Mouse (Mus musculus): ENCODE measurements around the gene Ndufs3. TPM values are rescaled to one million over a fixed set of nuclear protein-coding genes. Genes with fewer than 3 reads are reported as not detected.

Ndufs3 gene
- polyA plus RNA-seq, 1 experiment: 59.7 TPM

DNA sequence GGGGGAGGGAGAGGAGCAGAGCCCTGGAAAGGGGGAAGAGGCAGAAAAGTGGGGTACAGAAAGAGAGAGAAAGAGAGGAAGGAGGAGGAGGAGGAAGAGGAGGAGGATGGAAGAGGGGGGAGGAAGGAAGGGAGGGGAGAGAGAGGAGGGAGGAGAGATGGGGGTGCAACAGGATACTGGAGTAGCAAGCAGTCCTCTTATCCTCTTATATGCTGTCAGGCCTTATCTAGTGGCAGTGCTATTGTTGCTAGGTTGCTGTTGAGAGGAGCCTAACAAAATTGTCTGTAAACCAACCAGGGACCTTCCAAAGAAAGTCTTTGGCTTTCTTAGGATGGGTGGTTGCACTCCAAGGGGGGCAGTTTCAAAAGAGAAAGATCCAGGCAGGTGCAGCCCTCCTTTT is 25.2 kb downstream of the Ndufs3 start:
- Histone ChIP-seq H3K36me3 (ENCODE audit: control insufficient read depth, insufficient read depth, low read length) (no peaks in the 10 kb centered on the region), H3K27ac (ENCODE audit: insufficient read depth, low read length) (no peak overlapping the region), H3K27me3 (ENCODE audit: control insufficient read depth, insufficient read depth, low read length) (0 out of 2 replicates have a peak, but pooled peaks cover under 1% of the 10 kb centered on the region), H3K4me3 (ENCODE audit: extremely low read depth, insufficient read depth, insufficient read length) (no peak overlapping the region), H3K4me1 (ENCODE audit: control insufficient read depth, insufficient read depth, insufficient read length) (no peaks in the 10 kb centered on the region)
- DNase-seq (ENCODE audit: low read depth in 1 of 2, low spot score in 2 of 2): no peak
- TF ChIP-seq CTCF (IDR thresholded peaks at IDR 0.05; ENCODE audit: extremely low read depth, insufficient read depth, insufficient read length, insufficient replicate concordance): no peak
- no peak for TF ChIP-seq POLR2A (IDR thresholded peaks at IDR 0.05; ENCODE audit: low read depth, low read length)

DNA sequence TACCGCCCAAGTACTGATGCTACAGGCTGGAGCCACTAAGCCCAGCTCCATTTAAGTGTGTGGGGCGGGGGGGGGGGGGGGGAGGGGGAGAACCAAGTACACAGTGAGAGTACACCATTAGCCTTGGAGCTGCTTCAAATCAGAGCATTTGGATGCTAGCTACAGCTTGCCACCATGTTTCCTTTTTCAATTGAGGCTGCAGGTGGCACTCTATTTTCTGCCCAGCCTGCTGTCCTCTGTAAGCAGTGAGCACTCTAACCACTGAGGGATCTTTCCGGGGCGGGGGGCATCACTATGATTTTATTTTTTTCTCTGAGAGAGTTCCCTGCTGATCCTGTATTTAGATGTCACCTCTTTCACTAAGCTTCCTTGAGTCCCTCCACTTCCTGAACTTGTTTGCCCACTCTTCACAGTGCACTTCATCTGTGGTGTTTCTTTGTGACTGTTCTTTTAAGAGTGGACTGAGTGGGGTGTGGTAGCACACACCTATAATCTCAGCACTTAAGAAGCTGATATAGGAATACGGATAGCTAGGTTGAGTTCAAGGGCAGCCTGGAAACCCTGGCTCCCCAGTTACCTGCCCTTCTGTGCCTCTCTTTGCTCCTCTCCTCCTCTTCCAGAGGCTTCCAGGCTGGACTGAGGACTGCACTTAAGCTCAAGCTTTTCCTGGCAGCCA is 26.9 kb downstream of the Ndufs3 start:
- no peak for TF ChIP-seq POLR2A (IDR thresholded peaks at IDR 0.05; ENCODE audit: low read depth, low read length)
- no peak for TF ChIP-seq CTCF (IDR thresholded peaks at IDR 0.05; ENCODE audit: extremely low read depth, insufficient read depth, insufficient read length, insufficient replicate concordance)
- H3K27me3 ChIP-seq (ENCODE audit: control insufficient read depth, insufficient read depth, low read length): no peaks in the 10 kb centered on the region
- 56% methylated on average over 5 of the region's 5 CpGs for WGBS
- H3K27ac ChIP-seq (ENCODE audit: insufficient read depth, low read length): no peak overlapping the region
- no peak for DNase-seq (ENCODE audit: low read depth in 1 of 2, low spot score in 2 of 2)
- no peaks in the 10 kb centered on the region for H3K36me3 ChIP-seq (ENCODE audit: control insufficient read depth, insufficient read depth, low read length)
- H3K4me1 ChIP-seq (ENCODE audit: control insufficient read depth, insufficient read depth, insufficient read length): no peaks in the 10 kb centered on the region
- no peak overlapping the region for H3K4me3 ChIP-seq (ENCODE audit: extremely low read depth, insufficient read depth, insufficient read length)

DNA sequence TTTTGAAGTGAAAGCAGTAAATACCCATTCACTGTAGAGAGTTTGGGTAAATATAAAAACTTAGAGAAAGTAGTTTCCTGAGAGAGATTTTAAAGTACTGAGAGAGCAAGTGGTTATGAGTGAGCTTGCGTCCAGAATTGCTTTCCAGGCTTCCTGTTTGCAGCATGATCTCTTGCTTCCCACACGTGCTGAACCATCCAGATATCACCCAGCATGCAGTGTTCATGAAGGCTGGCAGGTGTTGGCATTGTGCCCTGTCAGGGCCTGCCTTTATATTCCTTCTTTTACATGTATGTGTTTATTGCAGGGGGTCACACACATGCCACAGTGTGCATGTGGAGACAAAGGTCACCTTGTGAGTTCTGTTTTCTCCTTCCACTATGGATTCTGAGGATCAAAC is 29.4 kb downstream of the Ndufs3 start:
- no peaks in the 10 kb centered on the region for H3K36me3 ChIP-seq (ENCODE audit: control insufficient read depth, insufficient read depth, low read length)
- H3K4me1 ChIP-seq (ENCODE audit: control insufficient read depth, insufficient read depth, insufficient read length): no peaks in the 10 kb centered on the region
- no peak overlapping the region for H3K27ac ChIP-seq (ENCODE audit: insufficient read depth, low read length)
- DNase-seq (ENCODE audit: low read depth in 1 of 2, low spot score in 2 of 2): no peak
- H3K4me3 ChIP-seq (ENCODE audit: extremely low read depth, insufficient read depth, insufficient read length): no peak overlapping the region
- TF ChIP-seq CTCF (IDR thresholded peaks at IDR 0.05; ENCODE audit: extremely low read depth, insufficient read depth, insufficient read length, insufficient replicate concordance) (no peak), POLR2A (IDR thresholded peaks at IDR 0.05; ENCODE audit: low read depth, low read length) (no peak)
- no peaks in the 10 kb centered on the region for H3K27me3 ChIP-seq (ENCODE audit: control insufficient read depth, insufficient read depth, low read length)
- WGBS: 44% methylated on average over 2 of the region's 2 CpGs

DNA sequence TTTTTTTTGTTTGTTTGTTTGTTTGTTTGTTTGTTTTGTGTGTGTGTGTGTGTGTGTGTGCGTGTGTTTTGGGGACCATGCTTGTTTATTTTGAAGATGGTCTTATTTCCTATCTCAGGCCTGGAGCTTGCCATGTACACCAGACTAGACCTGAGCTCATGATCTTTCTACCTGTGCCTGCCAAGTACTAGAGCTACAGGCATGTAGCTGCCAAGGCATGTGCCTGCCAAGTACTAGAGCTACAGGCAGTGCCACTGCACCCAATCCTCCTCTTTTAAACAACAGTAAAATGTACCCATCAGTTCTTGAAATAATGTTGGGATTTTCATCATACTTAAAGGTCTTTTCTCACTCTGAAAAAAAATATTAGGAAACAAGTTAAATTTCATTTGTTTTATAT is 30.6 kb downstream of the Ndufs3 start:
- DNase-seq (ENCODE audit: low read depth in 1 of 2, low spot score in 2 of 2): no peak
- Histone ChIP-seq H3K27ac (ENCODE audit: insufficient read depth, low read length) (no peak overlapping the region), H3K4me1 (ENCODE audit: control insufficient read depth, insufficient read depth, insufficient read length) (no peaks in the 10 kb centered on the region), H3K4me3 (ENCODE audit: extremely low read depth, insufficient read depth, insufficient read length) (no peak overlapping the region), H3K36me3 (ENCODE audit: control insufficient read depth, insufficient read depth, low read length) (no peaks in the 10 kb centered on the region), H3K27me3 (ENCODE audit: control insufficient read depth, insufficient read depth, low read length) (no peaks in the 10 kb centered on the region)
- WGBS: 84% methylated on average over 1 of the region's 1 CpGs
- no peak for TF ChIP-seq POLR2A (IDR thresholded peaks at IDR 0.05; ENCODE audit: low read depth, low read length)
- TF ChIP-seq CTCF (IDR thresholded peaks at IDR 0.05; ENCODE audit: extremely low read depth, insufficient read depth, insufficient read length, insufficient replicate concordance): no peak

DNA sequence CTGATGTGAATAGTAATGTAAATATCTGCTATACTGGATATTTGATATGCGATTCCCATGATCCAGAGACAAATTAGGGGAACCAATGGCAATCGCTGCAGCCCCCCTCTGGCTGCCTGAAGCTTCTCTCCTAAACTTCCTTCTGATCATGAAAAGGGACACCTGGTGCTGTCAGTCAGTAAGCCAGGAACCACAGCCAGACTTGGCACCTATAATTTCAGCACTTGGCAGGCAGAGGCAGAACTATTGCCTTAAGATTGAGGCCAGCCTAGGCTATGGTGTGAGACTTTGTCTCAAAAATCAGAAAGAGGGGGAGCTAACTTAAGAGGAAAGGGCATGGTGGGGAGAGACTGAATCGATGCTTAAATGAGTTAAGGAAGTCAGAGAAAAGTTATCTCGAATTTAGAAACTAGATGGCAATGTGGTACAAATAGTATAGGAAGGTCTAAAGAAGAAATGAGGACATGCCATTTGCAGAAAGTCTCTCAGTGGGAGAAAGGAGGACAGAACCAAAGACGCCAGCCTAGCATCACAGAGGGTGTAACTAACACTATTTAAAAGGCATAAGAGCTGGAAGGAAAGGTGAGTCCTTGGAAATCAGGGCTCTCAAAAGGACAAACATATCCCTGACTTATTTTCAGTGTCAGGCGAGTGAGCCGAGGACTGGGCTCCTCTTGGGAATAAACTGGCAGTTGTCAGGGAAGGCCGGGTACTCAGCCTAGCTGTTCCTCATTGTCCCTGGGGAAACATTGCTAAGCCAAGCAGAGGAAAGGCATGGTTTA is 33.3 kb downstream of the Ndufs3 start:
- H3K4me3 ChIP-seq (ENCODE audit: extremely low read depth, insufficient read depth, insufficient read length): no peak overlapping the region
- DNase-seq (ENCODE audit: low read depth in 1 of 2, low spot score in 2 of 2): no peak
- 42% methylated on average over 8 of the region's 8 CpGs for WGBS
- no peak overlapping the region for H3K27ac ChIP-seq (ENCODE audit: insufficient read depth, low read length)
- no peak for TF ChIP-seq POLR2A (IDR thresholded peaks at IDR 0.05; ENCODE audit: low read depth, low read length)
- no peak for TF ChIP-seq CTCF (IDR thresholded peaks at IDR 0.05; ENCODE audit: extremely low read depth, insufficient read depth, insufficient read length, insufficient replicate concordance)
- H3K36me3 ChIP-seq (ENCODE audit: control insufficient read depth, insufficient read depth, low read length): no peaks in the 10 kb centered on the region
- no peaks in the 10 kb centered on the region for H3K4me1 ChIP-seq (ENCODE audit: control insufficient read depth, insufficient read depth, insufficient read length)
- no peaks in the 10 kb centered on the region for H3K27me3 ChIP-seq (ENCODE audit: control insufficient read depth, insufficient read depth, low read length)

DNA sequence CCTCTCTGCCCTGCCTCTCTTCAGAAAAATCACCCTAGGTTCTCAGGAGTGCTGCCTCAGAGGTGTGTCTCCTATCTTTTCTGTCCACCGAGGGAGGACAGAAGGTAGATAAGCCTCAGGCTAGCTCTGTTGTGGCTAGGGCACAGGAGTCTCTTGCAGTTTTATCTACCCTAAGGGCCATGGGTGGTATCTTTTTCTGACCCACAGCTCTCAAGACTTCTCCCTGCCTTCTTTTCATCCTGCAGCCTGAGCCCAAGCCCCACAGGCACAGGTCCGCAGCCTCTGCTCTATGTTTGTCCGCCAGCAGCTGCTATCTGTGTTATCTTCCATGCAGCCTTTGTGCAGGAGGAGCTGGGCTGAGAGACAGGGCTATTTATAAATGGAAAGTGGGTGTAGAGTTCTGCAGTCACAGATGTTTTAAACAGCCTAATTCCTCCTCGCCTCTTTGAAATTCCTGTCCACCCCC is 34.5 kb downstream of the Ndufs3 start:
- H3K36me3 ChIP-seq (ENCODE audit: control insufficient read depth, insufficient read depth, low read length): peaks cover 6% of the 10 kb centered on the region; the same call in 1 of the 2 replicates
- H3K4me1 ChIP-seq (ENCODE audit: control insufficient read depth, insufficient read depth, insufficient read length): no peaks in the 10 kb centered on the region
- no peaks in the 10 kb centered on the region for H3K27me3 ChIP-seq (ENCODE audit: control insufficient read depth, insufficient read depth, low read length)
- TF ChIP-seq POLR2A (IDR thresholded peaks at IDR 0.05; ENCODE audit: low read depth, low read length) (no peak), CTCF (IDR thresholded peaks at IDR 0.05; ENCODE audit: extremely low read depth, insufficient read depth, insufficient read length, insufficient replicate concordance) (no peak)
- WGBS: 69% methylated on average over 4 of the region's 4 CpGs
- DNase-seq (ENCODE audit: low read depth in 1 of 2, low spot score in 2 of 2): no peak
- no peak overlapping the region for H3K4me3 ChIP-seq (ENCODE audit: extremely low read depth, insufficient read depth, insufficient read length)
- no peak overlapping the region for H3K27ac ChIP-seq (ENCODE audit: insufficient read depth, low read length)

DNA sequence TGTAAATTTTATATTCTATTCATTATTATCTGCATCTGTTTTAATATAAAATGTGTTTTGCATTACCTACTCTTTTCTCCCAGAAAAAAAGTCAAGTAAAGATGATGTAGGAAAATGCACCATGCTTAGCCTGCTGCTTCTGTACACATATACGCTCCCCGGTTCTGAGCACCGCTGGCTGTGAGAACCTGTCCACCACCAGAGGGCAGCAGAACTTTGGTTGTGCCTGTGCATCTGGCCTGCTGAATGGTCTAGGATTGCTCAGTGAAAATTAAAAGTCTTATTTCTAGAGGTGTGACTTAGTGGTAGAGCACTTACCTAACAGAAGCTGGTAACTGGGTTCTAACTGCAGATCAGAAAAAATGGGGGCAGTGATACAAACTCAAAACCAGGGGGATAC is 38.1 kb downstream of the Ndufs3 start:
- peak; percentile 34 to 75 for DNase-seq (ENCODE audit: low read depth in 1 of 2, low spot score in 2 of 2)
- H3K36me3 ChIP-seq (ENCODE audit: control insufficient read depth, insufficient read depth, low read length): peaks cover 19% of the 10 kb centered on the region
- 47% methylated on average over 3 of the region's 3 CpGs for WGBS

More for the DNA sequence above, 38.1 kb downstream of the Ndufs3 start:
- Histone ChIP-seq H3K4me3 (ENCODE audit: extremely low read depth, insufficient read depth, insufficient read length) (no peak overlapping the region), H3K27ac (ENCODE audit: insufficient read depth, low read length) (no peak overlapping the region), H3K4me1 (ENCODE audit: control insufficient read depth, insufficient read depth, insufficient read length) (no peaks in the 10 kb centered on the region), H3K27me3 (ENCODE audit: control insufficient read depth, insufficient read depth, low read length) (no peaks in the 10 kb centered on the region)
- TF ChIP-seq POLR2A (IDR thresholded peaks at IDR 0.05; ENCODE audit: low read depth, low read length) (no peak), CTCF (IDR thresholded peaks at IDR 0.05; ENCODE audit: extremely low read depth, insufficient read depth, insufficient read length, insufficient replicate concordance) (peak; percentile 91; the same call in 1 of the 2 replicates)

Data from spleen, adult 2 months (tissue).